Mouse (Mus musculus): ENCODE measurements around the gene Lad1. TPM values are rescaled to one million over a fixed set of nuclear protein-coding genes. Genes with fewer than 3 reads are reported as not detected.

The Lad1 gene
- polyA plus RNA-seq, 1 experiment from 2014 or later: 105 TPM

DNA sequence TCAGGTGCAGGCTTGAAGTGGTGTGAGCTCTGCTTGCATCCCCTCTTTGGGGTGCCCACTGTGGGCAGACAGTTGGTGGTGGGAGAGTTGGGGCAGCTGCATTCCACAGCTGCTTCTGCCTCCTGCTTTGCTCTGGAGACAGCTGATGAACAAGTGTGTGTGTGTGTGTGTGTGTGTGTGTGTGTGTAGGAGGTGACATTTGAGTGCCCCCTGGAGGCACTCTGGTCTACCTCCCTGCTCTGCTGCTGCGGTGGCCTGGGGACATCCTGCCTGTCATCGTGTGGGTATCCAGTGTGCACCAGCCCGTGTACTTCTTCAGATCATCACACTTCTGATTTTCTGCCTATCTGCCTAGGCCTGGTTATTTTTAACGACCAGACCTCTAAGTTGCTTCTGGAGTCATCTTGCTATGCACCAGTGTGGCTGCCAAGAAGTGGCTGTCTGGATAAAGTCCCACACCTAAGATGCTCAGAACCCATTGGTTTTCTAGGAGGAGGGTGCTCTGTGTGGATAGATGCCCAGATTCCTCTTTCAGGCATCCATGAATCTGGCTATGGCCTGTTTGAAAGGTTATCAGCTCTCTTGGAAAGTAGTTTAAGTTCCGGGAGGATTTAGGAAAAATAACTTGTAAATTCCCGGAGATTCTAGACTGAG lies 15.9 kb downstream of the Lad1 start:
- DNase-seq (ENCODE audit: low spot score) (no peak), ATAC-seq (replicated peaks; ENCODE audit: low FRiP score, low TSS enrichment, low read depth) (no peak)
- Histone ChIP-seq H3K9me3 (ENCODE audit: control insufficient read depth, low read length) (no peaks in the 10 kb centered on the region), H3K27me3 (replicated peaks; ENCODE audit: control insufficient read depth, insufficient read depth, low read length) (no peaks in the 10 kb centered on the region), H3K36me3 (ENCODE audit: control insufficient read depth, insufficient read depth, low read length) (0 out of 2 replicates have a peak, but pooled peaks cover under 1% of the 10 kb centered on the region), H3K9ac (ENCODE audit: low read length) (no peak overlapping the region), H3K4me3 (ENCODE audit: low read depth, low read length) (no peak overlapping the region), H3K4me2 (ENCODE audit: low read length) (no peak overlapping the region), H3K27ac (ENCODE audit: low read depth) (no peak overlapping the region), H3K4me1 (replicated peaks; ENCODE audit: control insufficient read depth, insufficient read depth, low read length) (peaks cover 10% of the 10 kb centered on the region)
- 54% methylated on average over 6 of the region's 6 CpGs for WGBS

DNA sequence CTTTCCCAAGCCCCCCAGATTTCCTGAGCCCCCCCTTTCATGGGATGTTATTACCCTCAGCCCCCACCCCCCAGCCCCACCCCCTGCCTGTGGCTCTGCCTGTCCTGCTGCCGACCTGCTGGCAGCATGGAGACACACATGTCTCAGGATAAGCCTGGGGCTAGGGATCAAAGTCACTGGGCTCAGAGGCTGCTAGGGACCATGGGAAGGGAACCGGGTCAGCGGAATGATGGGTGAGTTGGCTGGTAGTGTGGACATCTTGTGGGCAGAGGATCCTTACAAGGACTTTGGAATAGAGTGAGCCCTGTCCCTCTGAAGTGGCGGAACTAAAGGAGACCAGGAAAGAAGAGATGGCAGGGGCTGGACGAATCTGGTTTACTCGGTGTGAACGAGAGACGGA lies 16.6 kb downstream of the Lad1 start:
- no peaks in the 10 kb centered on the region for H3K9me3 ChIP-seq (ENCODE audit: control insufficient read depth, low read length)
- H3K4me3 ChIP-seq (ENCODE audit: low read depth, low read length): no peak overlapping the region
- no peaks in the 10 kb centered on the region for H3K27me3 ChIP-seq (replicated peaks; ENCODE audit: control insufficient read depth, insufficient read depth, low read length)
- H3K36me3 ChIP-seq (ENCODE audit: control insufficient read depth, insufficient read depth, low read length): no peaks in the 10 kb centered on the region
- 75% methylated on average over 8 of the region's 8 CpGs for WGBS
- peaks cover 10% of the 10 kb centered on the region for H3K4me1 ChIP-seq (replicated peaks; ENCODE audit: control insufficient read depth, insufficient read depth, low read length)
- no peak for DNase-seq (ENCODE audit: low spot score)
- ATAC-seq (replicated peaks; ENCODE audit: low FRiP score, low TSS enrichment, low read depth): no peak
- no peak overlapping the region for H3K4me2 ChIP-seq (ENCODE audit: low read length)
- H3K27ac ChIP-seq (ENCODE audit: low read depth): no peak overlapping the region
- H3K9ac ChIP-seq (ENCODE audit: low read length): no peak overlapping the region

GRCm38 (mm10) chr1:135835716-135836483 lies 17.5 kb downstream of the Lad1 start, which contains the start of gene Tnnt2:
Gene Tnnt2 (plus strand): TSS chr1:135836354.
- Histone ChIP-seq H3K27me3 (replicated peaks; ENCODE audit: control insufficient read depth, insufficient read depth, low read length) (no peaks in the 10 kb centered on the region), H3K4me2 (ENCODE audit: low read length) (no peak within 1 kb of the TSS), H3K4me1 (replicated peaks; ENCODE audit: control insufficient read depth, insufficient read depth, low read length) (peaks cover 13% of the 10 kb centered on the region), H3K36me3 (ENCODE audit: control insufficient read depth, insufficient read depth, low read length) (no peaks in the 10 kb centered on the region), H3K27ac (ENCODE audit: low read depth) (peak within 1 kb of the TSS; percentile 23; the same call in 1 of the 2 replicates), H3K9ac (ENCODE audit: low read length) (no peak within 1 kb of the TSS), H3K4me3 (ENCODE audit: low read depth, low read length) (no peak within 1 kb of the TSS), H3K9me3 (ENCODE audit: control insufficient read depth, low read length) (no peaks in the 10 kb centered on the region)
- DNase-seq (ENCODE audit: low spot score) (no peak), ATAC-seq (replicated peaks; ENCODE audit: low FRiP score, low TSS enrichment, low read depth) (no peak)
- WGBS: 27% methylated on average over 9 of the region's 9 CpGs

- DNase-seq (ENCODE audit: low spot score) (no peak), ATAC-seq (replicated peaks; ENCODE audit: low FRiP score, low TSS enrichment, low read depth) (no peak)
- H3K27me3 ChIP-seq (replicated peaks; ENCODE audit: control insufficient read depth, insufficient read depth, low read length): no peaks in the 10 kb centered on the region
- peaks cover 13% of the 10 kb centered on the region for H3K4me1 ChIP-seq (replicated peaks; ENCODE audit: control insufficient read depth, insufficient read depth, low read length)
- H3K9me3 ChIP-seq (ENCODE audit: control insufficient read depth, low read length): no peaks in the 10 kb centered on the region
- no peaks in the 10 kb centered on the region for H3K36me3 ChIP-seq (ENCODE audit: control insufficient read depth, insufficient read depth, low read length)
- no peak overlapping the region for H3K27ac ChIP-seq (ENCODE audit: low read depth)
- 62% methylated on average over 4 of the region's 4 CpGs for WGBS
- H3K4me3 ChIP-seq (ENCODE audit: low read depth, low read length): no peak overlapping the region
- no peak overlapping the region for H3K9ac ChIP-seq (ENCODE audit: low read length)
- H3K4me2 ChIP-seq (ENCODE audit: low read length): no peak overlapping the region
Measured at GRCm38 (mm10) chr1:135838626-135839025, 20.2 kb downstream of the Lad1 start.

GRCm38 (mm10) chr1:135839065-135839464 lies 20.7 kb downstream of the Lad1 start:
- H3K4me2 ChIP-seq (ENCODE audit: low read length): no peak overlapping the region
- ATAC-seq (replicated peaks; ENCODE audit: low FRiP score, low TSS enrichment, low read depth): no peak
- 87% methylated on average over 6 of the region's 6 CpGs for WGBS
- H3K9me3 ChIP-seq (ENCODE audit: control insufficient read depth, low read length): no peaks in the 10 kb centered on the region
- no peak overlapping the region for H3K27ac ChIP-seq (ENCODE audit: low read depth)
- DNase-seq (ENCODE audit: low spot score): no peak
- no peaks in the 10 kb centered on the region for H3K36me3 ChIP-seq (ENCODE audit: control insufficient read depth, insufficient read depth, low read length)
- no peak overlapping the region for H3K4me3 ChIP-seq (ENCODE audit: low read depth, low read length)
- H3K27me3 ChIP-seq (replicated peaks; ENCODE audit: control insufficient read depth, insufficient read depth, low read length): no peaks in the 10 kb centered on the region
- no peak overlapping the region for H3K9ac ChIP-seq (ENCODE audit: low read length)
- H3K4me1 ChIP-seq (replicated peaks; ENCODE audit: control insufficient read depth, insufficient read depth, low read length): peaks cover 13% of the 10 kb centered on the region

DNA sequence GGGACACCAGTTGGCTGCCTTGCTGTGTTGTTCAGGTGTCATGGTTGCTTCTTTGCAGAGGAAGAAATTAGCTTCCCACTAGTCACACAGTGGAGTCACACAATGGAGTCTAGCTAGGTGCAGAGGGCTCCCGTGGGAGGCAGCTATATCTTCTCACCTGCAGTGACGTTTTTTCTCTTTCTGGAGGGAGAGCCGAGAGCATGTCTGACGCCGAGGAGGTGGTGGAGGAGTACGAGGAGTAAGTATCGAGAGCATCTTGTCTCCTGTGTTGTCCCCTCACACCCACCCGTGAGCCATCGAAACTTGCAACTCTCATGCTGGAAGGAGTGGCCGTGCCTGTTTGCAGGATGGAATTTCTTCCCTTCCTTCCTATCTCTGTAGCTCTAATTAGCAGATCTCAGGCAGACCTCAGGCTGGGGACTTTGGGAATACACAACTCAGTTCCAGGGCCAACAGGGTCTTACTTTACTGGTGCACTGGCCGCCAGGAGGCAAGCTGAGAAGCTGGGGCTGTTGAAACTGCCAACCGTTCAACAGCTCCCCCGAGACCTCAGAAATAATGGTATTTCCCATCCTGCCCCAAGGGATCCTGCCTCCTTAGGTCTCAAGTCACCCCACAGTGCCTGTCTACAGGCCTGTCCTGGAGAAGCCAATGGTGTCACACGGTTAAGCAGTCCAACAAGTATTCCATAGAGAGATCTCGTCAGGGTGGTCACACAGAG lies 22.4 kb downstream of the Lad1 start:
- whole genome bisulfite sequencing: 71% methylated on average over 15 of the region's 15 CpGs
- DNase-seq (ENCODE audit: low spot score): no peak
- Histone ChIP-seq H3K27me3 (replicated peaks; ENCODE audit: control insufficient read depth, insufficient read depth, low read length) (no peaks in the 10 kb centered on the region), H3K4me2 (ENCODE audit: low read length) (no peak overlapping the region), H3K4me3 (ENCODE audit: low read depth, low read length) (no peak overlapping the region), H3K4me1 (replicated peaks; ENCODE audit: control insufficient read depth, insufficient read depth, low read length) (peaks cover 9% of the 10 kb centered on the region), H3K9me3 (ENCODE audit: control insufficient read depth, low read length) (no peaks in the 10 kb centered on the region), H3K27ac (ENCODE audit: low read depth) (no peak overlapping the region), H3K9ac (ENCODE audit: low read length) (no peak overlapping the region), H3K36me3 (ENCODE audit: control insufficient read depth, insufficient read depth, low read length) (no peaks in the 10 kb centered on the region)
- ATAC-seq (replicated peaks; ENCODE audit: low FRiP score, low TSS enrichment, low read depth): no peak

GRCm38 (mm10) chr1:135843519-135844262 lies 25.3 kb downstream of the Lad1 start:
- H3K9ac ChIP-seq (ENCODE audit: low read length): no peak overlapping the region
- no peak overlapping the region for H3K4me3 ChIP-seq (ENCODE audit: low read depth, low read length)
- ATAC-seq (replicated peaks; ENCODE audit: low FRiP score, low TSS enrichment, low read depth): no peak
- DNase-seq (ENCODE audit: low spot score): no peak
- peaks cover 2% of the 10 kb centered on the region; the same call in 1 of the 2 replicates for H3K4me1 ChIP-seq (replicated peaks; ENCODE audit: control insufficient read depth, insufficient read depth, low read length)
- H3K9me3 ChIP-seq (ENCODE audit: control insufficient read depth, low read length): no peaks in the 10 kb centered on the region
- H3K27ac ChIP-seq (ENCODE audit: low read depth): no peak overlapping the region
- WGBS: 86% methylated on average over 10 of the region's 10 CpGs
- no peak overlapping the region for H3K4me2 ChIP-seq (ENCODE audit: low read length)
- no peaks in the 10 kb centered on the region for H3K36me3 ChIP-seq (ENCODE audit: control insufficient read depth, insufficient read depth, low read length)
- H3K27me3 ChIP-seq (replicated peaks; ENCODE audit: control insufficient read depth, insufficient read depth, low read length): no peaks in the 10 kb centered on the region

DNA sequence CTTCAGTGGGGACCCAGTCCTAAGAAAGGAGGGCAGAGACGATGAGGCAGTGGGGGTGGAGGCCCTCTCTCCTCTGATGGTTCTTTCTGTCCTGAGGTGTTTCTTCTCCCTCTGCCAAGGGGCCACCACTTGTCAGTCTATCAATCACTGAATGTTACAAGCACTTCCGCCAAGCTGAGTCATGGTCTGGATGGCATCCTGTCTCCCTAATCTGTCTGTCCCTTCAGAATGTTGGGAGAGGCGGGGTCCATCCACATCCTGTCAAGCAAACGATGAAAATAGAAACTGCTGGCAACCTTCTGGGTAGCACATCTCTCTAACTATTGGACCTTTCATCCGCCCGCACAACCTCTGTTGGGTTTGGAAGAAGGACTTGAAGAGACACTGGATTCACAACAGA lies 26.1 kb downstream of the Lad1 start:
- Histone ChIP-seq H3K36me3 (ENCODE audit: control insufficient read depth, insufficient read depth, low read length) (no peaks in the 10 kb centered on the region), H3K4me2 (ENCODE audit: low read length) (no peak overlapping the region), H3K4me3 (ENCODE audit: low read depth, low read length) (no peak overlapping the region), H3K9ac (ENCODE audit: low read length) (no peak overlapping the region), H3K4me1 (replicated peaks; ENCODE audit: control insufficient read depth, insufficient read depth, low read length) (peaks cover 2% of the 10 kb centered on the region; the same call in 1 of the 2 replicates), H3K27ac (ENCODE audit: low read depth) (no peak overlapping the region), H3K27me3 (replicated peaks; ENCODE audit: control insufficient read depth, insufficient read depth, low read length) (no peaks in the 10 kb centered on the region), H3K9me3 (ENCODE audit: control insufficient read depth, low read length) (no peaks in the 10 kb centered on the region)
- ATAC-seq (replicated peaks; ENCODE audit: low FRiP score, low TSS enrichment, low read depth): no peak
- DNase-seq (ENCODE audit: low spot score): no peak
- 63% methylated on average over 6 of the region's 6 CpGs for WGBS
